Mouse (Mus musculus) lung, embryonic 16.5 days (tissue): ENCODE data around the gene Tbc1d20. TPM values are rescaled to one million over a fixed set of nuclear protein-coding genes. Genes with fewer than 3 reads are reported as not detected.
A peak's percentile ranks its signal among the peaks of the same experiment; 100 is the strongest.
"Not testable (repeated sequence)": the region's sequence is repeated elsewhere in the genome, so short reads cannot be mapped to it uniquely, and the experiment has no call there.

ENCODE experiments used
- ATAC-seq: fragments of 200-750 bp; cut with Nextera tagmentation; 2 replicates; pipeline ENCODE4 v1.8.0; 2017; ENCODE audit warnings: low read depth, mild to moderate bottlenecking, moderate library complexity
- H3K27ac ChIP-seq: fragments of 300-500 bp; sonication (generic); 2 replicates; pipeline ENCODE4 v1.5.1; 2014; ENCODE audit warnings: mild to moderate bottlenecking, control low read depth, low read length
- H3K27me3 ChIP-seq: fragments of 300-500 bp; sonication (generic); 2 replicates; pipeline ENCODE4 v1.6.1; 2014; ENCODE audit warnings: low read depth, low read length, mixed read lengths; ENCODE audit not compliant: control insufficient read depth, insufficient read depth
- H3K36me3 ChIP-seq: fragments of 300-500 bp; sonication (generic); 2 replicates; pipeline ENCODE4 v1.6.1; 2014; ENCODE audit warnings: low read length; ENCODE audit not compliant: control insufficient read depth, insufficient read depth
- H3K4me1 ChIP-seq: fragments of 300-500 bp; sonication (generic); replicated peaks from 2 replicates; pipeline ENCODE4 v1.6.1; 2014; ENCODE audit warnings: low read length, mixed read lengths; ENCODE audit not compliant: control insufficient read depth, insufficient read depth
- H3K4me2 ChIP-seq: fragments of 300-500 bp; sonication (generic); 2 replicates; pipeline ENCODE4 v1.6.1; 2014; ENCODE audit warnings: low read depth, low read length, control low read depth
- H3K4me3 ChIP-seq: fragments of 300-500 bp; sonication (generic); 2 replicates; pipeline ENCODE4 v1.5.1; 2014; ENCODE audit warnings: mild to moderate bottlenecking, low read length, control low read depth
- H3K9ac ChIP-seq: fragments of 300-500 bp; sonication (generic); 2 replicates; pipeline ENCODE4 v1.6.1; 2014; ENCODE audit warnings: low read length, control low read depth
- H3K9me3 ChIP-seq: fragments of 300-500 bp; sonication (generic); 2 replicates; pipeline ENCODE4 v1.6.1; 2016; ENCODE audit warnings: low read length; ENCODE audit not compliant: control insufficient read depth
- WGBS: fragments of 180-500 bp; shearing (Covaris S2); extraction: QIAGEN DNeasy Blood & Tissue Kit; methylation state at CpG from one replicate; pipeline ENCODE4 v1.1.7; 2014; 5-methylcytosine and 5-hydroxymethylcytosine counted together
- polyA plus RNA-seq: library from polyadenylated mRNA; unstranded; fragments of >200 nt; fragmentation: Nextera tagmentation; extraction: Ambion mirVana; gene quantifications from 2 replicates; pipeline ENCODE4 v1.2.1, GENCODE M21; 2015

The Tbc1d20 gene
- polyA plus RNA-seq, 1 experiment from 2014 or later: 39.2 TPM

DNA sequence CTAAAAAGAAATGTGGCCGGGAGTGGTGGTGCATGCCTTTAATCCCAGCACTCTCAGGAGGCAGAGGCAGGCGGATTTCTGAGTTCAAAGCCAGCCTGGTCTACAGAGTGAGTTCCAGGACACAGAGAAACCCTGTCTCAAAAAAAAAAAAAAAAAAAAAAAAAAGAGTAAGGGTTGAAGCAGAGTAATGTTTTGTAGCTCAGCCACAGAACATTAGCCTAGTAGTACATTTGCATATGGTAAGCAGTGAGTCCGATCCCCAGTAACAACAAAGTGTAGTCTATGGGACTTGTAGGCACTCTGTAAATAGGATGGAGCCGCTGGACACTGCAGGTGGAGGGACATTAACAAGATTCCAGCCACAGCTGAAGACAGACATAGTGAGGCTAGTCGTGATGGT, 51.3 kb downstream of the Tbc1d20 start:
- Histone ChIP-seq H3K27ac (no peak overlapping the region), H3K36me3 (no peaks in the 10 kb centered on the region), H3K4me3 (no peak overlapping the region), H3K9me3 (no peaks in the 10 kb centered on the region), H3K27me3 (peaks cover 2% of the 10 kb centered on the region; the same call in 1 of the 2 replicates), H3K4me1 (peaks cover 8% of the 10 kb centered on the region), H3K9ac (no peak overlapping the region), H3K4me2 (no peak overlapping the region)
- no peak for ATAC-seq
- WGBS: 63% methylated on average over 5 of the region's 5 CpGs

DNA sequence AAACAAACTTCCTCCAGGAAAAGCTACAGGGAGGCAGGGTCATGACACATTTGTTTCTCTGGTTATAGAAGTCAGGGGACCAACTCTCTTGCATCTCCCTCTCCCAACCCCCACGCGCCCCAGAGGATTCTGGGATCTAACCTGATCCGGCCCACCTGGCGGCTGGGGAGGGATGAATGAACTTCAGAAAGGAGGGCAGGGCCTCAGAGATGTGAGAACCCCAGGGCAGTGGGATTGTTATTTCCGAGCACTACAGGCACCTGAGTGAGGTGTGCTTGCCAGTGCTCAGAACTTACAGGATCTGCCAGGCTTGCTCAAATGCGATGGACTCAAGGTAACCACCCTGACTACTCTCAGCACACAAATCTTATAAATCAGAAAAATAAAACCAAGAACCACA, 51.8 kb downstream of the Tbc1d20 start:
- H3K27ac ChIP-seq: no peak overlapping the region
- peaks cover 11% of the 10 kb centered on the region for H3K4me1 ChIP-seq
- H3K9me3 ChIP-seq: no peaks in the 10 kb centered on the region
- H3K27me3 ChIP-seq: peaks cover 2% of the 10 kb centered on the region; the same call in 1 of the 2 replicates
- no peaks in the 10 kb centered on the region for H3K36me3 ChIP-seq
- no peak overlapping the region for H3K4me3 ChIP-seq
- no peak overlapping the region for H3K4me2 ChIP-seq
- H3K9ac ChIP-seq: no peak overlapping the region
- no peak for ATAC-seq
- WGBS: 61% methylated on average over 6 of the region's 6 CpGs

GRCm38 (mm10) chr2:152346776-152347465, 53.3 kb downstream of the Tbc1d20 start:
- H3K9me3 ChIP-seq: no peaks in the 10 kb centered on the region
- H3K36me3 ChIP-seq: no peaks in the 10 kb centered on the region
- no peak for ATAC-seq
- no peak overlapping the region for H3K4me2 ChIP-seq
- no peak overlapping the region for H3K9ac ChIP-seq
- peaks cover 11% of the 10 kb centered on the region for H3K4me1 ChIP-seq
- no peak overlapping the region for H3K27ac ChIP-seq
- 29% methylated on average over 9 of the region's 9 CpGs for WGBS
- H3K4me3 ChIP-seq: no peak overlapping the region
- peaks cover 2% of the 10 kb centered on the region; the same call in 1 of the 2 replicates for H3K27me3 ChIP-seq

DNA sequence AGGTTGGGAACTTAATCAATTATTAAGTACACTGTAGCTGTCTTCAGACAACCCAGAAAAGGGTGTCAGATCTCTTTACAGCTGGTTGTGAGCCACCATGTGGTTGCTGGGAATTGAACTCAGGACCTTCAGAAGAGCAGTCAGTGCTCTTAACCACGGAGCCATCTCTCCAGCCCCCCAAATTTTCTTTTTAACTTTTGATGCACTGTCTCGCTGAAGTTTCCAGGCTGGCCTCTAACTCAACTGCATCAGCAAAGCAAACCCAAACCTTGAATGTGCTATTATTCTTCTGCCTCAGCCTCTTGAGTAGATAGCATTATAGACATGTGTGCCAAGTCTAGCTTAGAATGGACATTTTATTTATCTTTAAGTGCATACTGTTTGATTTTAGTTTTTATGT, 54.1 kb downstream of the Tbc1d20 start:
- no peak overlapping the region for H3K4me2 ChIP-seq
- H3K4me3 ChIP-seq: no peak overlapping the region
- no peak overlapping the region for H3K9ac ChIP-seq
- H3K27me3 ChIP-seq: peaks cover 2% of the 10 kb centered on the region; the same call in 1 of the 2 replicates
- peaks cover 11% of the 10 kb centered on the region for H3K4me1 ChIP-seq
- H3K27ac ChIP-seq: no peak overlapping the region
- no peak for ATAC-seq
- H3K36me3 ChIP-seq: no peaks in the 10 kb centered on the region
- H3K9me3 ChIP-seq: no peaks in the 10 kb centered on the region
- WGBS: 73% methylated on average over 2 of the region's 2 CpGs

GRCm38 (mm10) chr2:152349205-152349604, 55.6 kb downstream of the Tbc1d20 start:
- H3K4me2 ChIP-seq: no peak overlapping the region
- no peaks in the 10 kb centered on the region for H3K36me3 ChIP-seq
- no peak overlapping the region for H3K9ac ChIP-seq
- H3K27me3 ChIP-seq: no peaks in the 10 kb centered on the region
- H3K27ac ChIP-seq: no peak overlapping the region
- no peak overlapping the region for H3K4me3 ChIP-seq
- no peak for ATAC-seq
- no peaks in the 10 kb centered on the region for H3K9me3 ChIP-seq
- H3K4me1 ChIP-seq: peaks cover 9% of the 10 kb centered on the region; the same call in 1 of the 2 replicates
- WGBS: 83% methylated on average over 6 of the region's 6 CpGs

GRCm38 (mm10) chr2:152349842-152350540, 56.4 kb downstream of the Tbc1d20 start:
- Histone ChIP-seq H3K9ac (no peak overlapping the region), H3K4me2 (no peak overlapping the region), H3K36me3 (no peaks in the 10 kb centered on the region), H3K9me3 (no peaks in the 10 kb centered on the region), H3K4me3 (no peak overlapping the region), H3K27me3 (no peaks in the 10 kb centered on the region), H3K27ac (no peak overlapping the region), H3K4me1 (peaks cover 5% of the 10 kb centered on the region; the same call in 1 of the 2 replicates)
- peak; percentile 76 for ATAC-seq
- WGBS: 77% methylated on average over 8 of the region's 8 CpGs

GRCm38 (mm10) chr2:152357254-152357653, 63.6 kb downstream of the Tbc1d20 start:
- 86% methylated on average over 3 of the region's 3 CpGs for WGBS
- H3K4me1 ChIP-seq: peaks cover 9% of the 10 kb centered on the region
- no peaks in the 10 kb centered on the region for H3K9me3 ChIP-seq
- H3K4me2 ChIP-seq: no peak overlapping the region
- no peaks in the 10 kb centered on the region for H3K27me3 ChIP-seq
- no peak for ATAC-seq
- no peaks in the 10 kb centered on the region for H3K36me3 ChIP-seq
- H3K4me3 ChIP-seq: no peak overlapping the region
- no peak overlapping the region for H3K9ac ChIP-seq
- no peak overlapping the region for H3K27ac ChIP-seq

GRCm38 (mm10) chr2:152358977-152359376, 65.3 kb downstream of the Tbc1d20 start:
- H3K36me3 ChIP-seq, H3K4me2 ChIP-seq, H3K27ac ChIP-seq, H3K4me1 ChIP-seq, H3K4me3 ChIP-seq, H3K9ac ChIP-seq, ATAC-seq, H3K27me3 ChIP-seq, H3K9me3 ChIP-seq: not testable (repeated sequence)
- WGBS: 71% methylated on average over 5 of the region's 5 CpGs

- H3K4me1 ChIP-seq: peaks cover 9% of the 10 kb centered on the region
- H3K27me3 ChIP-seq: no peaks in the 10 kb centered on the region
- peak overlapping the region; percentile 68 for H3K27ac ChIP-seq
- no peak overlapping the region for H3K9ac ChIP-seq
- H3K4me3 ChIP-seq: no peak overlapping the region
- 32% methylated on average over 5 of the region's 5 CpGs for WGBS
- H3K36me3 ChIP-seq: no peaks in the 10 kb centered on the region
- H3K9me3 ChIP-seq: no peaks in the 10 kb centered on the region
- H3K4me2 ChIP-seq: no peak overlapping the region
- no peak for ATAC-seq
Measured at GRCm38 (mm10) chr2:152359616-152360015, 66.0 kb downstream of the Tbc1d20 start.
